Mouse (Mus musculus) liver, postnatal 0 days (tissue): Measurements from ENCODE around the gene Tbxas1. TPM values are rescaled to one million over a fixed set of nuclear protein-coding genes. Genes with fewer than 3 reads are reported as not detected.
A peak's percentile ranks its signal among the peaks of the same experiment; 100 is the strongest.

Experiments used
- ATAC-seq: fragments of 200-750 bp; cut with Nextera tagmentation; 2 replicates; pipeline ENCODE4 v1.8.0; 2017; ENCODE audit warnings: mild to moderate bottlenecking, moderate library complexity
- DNase-seq: peaks from one replicate; pipeline ENCODE4 v3.0.0-alpha.2; 2016
- H3K27ac ChIP-seq: fragments of 300-500 bp; sonication (generic); 2 replicates; pipeline ENCODE4 v1.5.1; 2014; ENCODE audit warnings: antibody characterized with exemption, moderate library complexity, mild to moderate bottlenecking, low read depth
- H3K27me3 ChIP-seq: fragments of 300-500 bp; sonication (generic); 2 replicates; pipeline ENCODE4 v1.6.1; 2014; ENCODE audit warnings: low read length, control low read depth, mixed read lengths; ENCODE audit not compliant: insufficient read depth
- H3K36me3 ChIP-seq: fragments of 300-500 bp; sonication (generic); replicated peaks from 2 replicates; pipeline ENCODE4 v1.6.1; 2014; ENCODE audit warnings: mild to moderate bottlenecking, control low read depth, low read length, moderate library complexity, mixed read lengths; ENCODE audit not compliant: insufficient read depth
- H3K4me1 ChIP-seq: fragments of 300-500 bp; sonication (generic); 2 replicates; pipeline ENCODE4 v1.6.1; 2014; ENCODE audit warnings: antibody characterized with exemption, mild to moderate bottlenecking, control low read depth; ENCODE audit not compliant: insufficient read depth
- H3K4me2 ChIP-seq: fragments of 300-500 bp; sonication (generic); 2 replicates; pipeline ENCODE4 v1.6.1; 2014; ENCODE audit warnings: low read depth, mild to moderate bottlenecking, low read length, moderate library complexity, mixed read lengths
- H3K4me3 ChIP-seq: fragments of 300-500 bp; sonication (generic); 2 replicates; pipeline ENCODE4 v1.5.1; 2014; ENCODE audit warnings: low read depth, low read length
- H3K9ac ChIP-seq: fragments of 300-500 bp; sonication (generic); replicated peaks from 2 replicates; pipeline ENCODE4 v1.6.1; 2014; ENCODE audit warnings: mild to moderate bottlenecking, moderate library complexity
- H3K9me3 ChIP-seq: fragments of 300-500 bp; sonication (generic); 2 replicates; pipeline ENCODE4 v1.6.1; 2016; ENCODE audit warnings: mild to moderate bottlenecking, control low read depth, low read length, mixed read lengths
- CTCF ChIP-seq: sonication (generic); IDR thresholded peaks from 2 replicates; pipeline ENCODE4 v1.5.1; 2016; ENCODE audit warnings: antibody characterized with exemption, low read depth
- EP300 ChIP-seq: IDR thresholded peaks from 2 replicates; pipeline ENCODE4 v1.6.1; 2016; ENCODE audit warnings: antibody characterized with exemption, low read depth, mild to moderate bottlenecking
- WGBS: fragments of 180-500 bp; shearing (Covaris S2); extraction: QIAGEN DNeasy Blood & Tissue Kit; methylation state at CpG from one replicate; pipeline ENCODE4 v1.1.7; 2014; ENCODE audit not compliant: insufficient replicate concordance; 5-methylcytosine and 5-hydroxymethylcytosine counted together
- polyA plus RNA-seq: library from polyadenylated mRNA; unstranded; fragments of >200 nt; fragmentation: Nextera tagmentation; extraction: Ambion mirVana; gene quantifications from 2 replicates; pipeline ENCODE4 v1.2.1, GENCODE M21; 2015

Gene Tbxas1
- polyA plus RNA-seq, 1 experiment from 2014 or later = 10.3 TPM

- H3K27ac ChIP-seq = no peak overlapping the region
- no peak overlapping the region for H3K4me2 ChIP-seq
- H3K9me3 ChIP-seq = peaks cover under 1% of the 10 kb centered on the region
- peaks cover 11% of the 10 kb centered on the region; the same call in 1 of the 2 replicates for H3K4me1 ChIP-seq
- DNase-seq = no peak
- no peak for TF ChIP-seq CTCF
- no peak for TF ChIP-seq EP300
- ATAC-seq = no peak
- no peaks in the 10 kb centered on the region for H3K27me3 ChIP-seq
- no peak overlapping the region for H3K9ac ChIP-seq
- H3K36me3 ChIP-seq = no peaks in the 10 kb centered on the region
- WGBS = 82% methylated on average over 11 of the region's 11 CpGs
- H3K4me3 ChIP-seq = no peak overlapping the region
These were observed 142.7 kb downstream of the Tbxas1 start for GRCm38 (mm10) chr6:39017942-39018341.

DNA sequence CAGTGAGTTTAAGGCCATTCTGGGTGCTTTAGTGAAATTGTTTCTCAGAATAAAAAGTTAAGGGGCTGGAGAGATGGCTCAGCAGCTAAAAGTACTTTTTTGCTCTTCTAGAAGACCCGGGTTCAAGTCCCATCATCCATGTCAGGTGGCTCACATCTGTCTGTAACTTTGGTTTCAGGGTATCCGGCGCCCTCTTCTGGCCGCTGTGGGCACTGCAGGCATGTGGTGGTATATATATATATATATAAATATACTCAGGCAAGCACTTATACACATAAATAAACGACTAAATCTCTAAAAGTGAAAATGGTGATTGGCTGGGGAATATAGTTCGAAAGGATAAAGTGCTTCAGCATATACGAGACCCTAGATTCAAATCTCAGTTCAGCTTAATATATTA, 143.6 kb downstream of the Tbxas1 start:
- DNase-seq (peak; percentile 61), ATAC-seq (no peak)
- H3K9ac ChIP-seq = no peak overlapping the region
- no peak overlapping the region for H3K4me2 ChIP-seq
- 74% methylated on average over 7 of the region's 7 CpGs for WGBS
- H3K27me3 ChIP-seq = no peaks in the 10 kb centered on the region
- H3K9me3 ChIP-seq = no peaks in the 10 kb centered on the region
- no peaks in the 10 kb centered on the region for H3K36me3 ChIP-seq
- no peak overlapping the region for H3K27ac ChIP-seq
- H3K4me1 ChIP-seq = peaks cover 8% of the 10 kb centered on the region; the same call in 1 of the 2 replicates
- no peak overlapping the region for H3K4me3 ChIP-seq
- TF ChIP-seq CTCF = peak; percentile 69
- no peak for TF ChIP-seq EP300

- Histone ChIP-seq H3K27ac (no peak overlapping the region), H3K4me2 (no peak overlapping the region), H3K27me3 (no peaks in the 10 kb centered on the region), H3K4me1 (peaks cover 7% of the 10 kb centered on the region; the same call in 1 of the 2 replicates), H3K4me3 (no peak overlapping the region), H3K36me3 (no peaks in the 10 kb centered on the region), H3K9me3 (no peaks in the 10 kb centered on the region), H3K9ac (no peak overlapping the region)
- TF ChIP-seq CTCF = no peak
- no peak for TF ChIP-seq EP300
- no peak for ATAC-seq
- 74% methylated on average over 5 of the region's 5 CpGs for WGBS
- DNase-seq = no peak
These were observed 144.0 kb downstream of the Tbxas1 start for GRCm38 (mm10) chr6:39019219-39019618.

GRCm38 (mm10) chr6:39021909-39022308, 146.7 kb downstream of the Tbxas1 start:
- H3K9me3 ChIP-seq = no peaks in the 10 kb centered on the region
- H3K9ac ChIP-seq = no peak overlapping the region
- peaks cover 7% of the 10 kb centered on the region; the same call in 1 of the 2 replicates for H3K4me1 ChIP-seq
- TF ChIP-seq CTCF (no peak), EP300 (no peak)
- no peaks in the 10 kb centered on the region for H3K27me3 ChIP-seq
- no peak overlapping the region for H3K27ac ChIP-seq
- DNase-seq (no peak), ATAC-seq (0 out of 2 replicates have a peak, but pooled peaks have one; percentile 7)
- no peak overlapping the region for H3K4me3 ChIP-seq
- 44% methylated on average over 1 of the region's 1 CpGs for WGBS
- no peak overlapping the region for H3K4me2 ChIP-seq
- H3K36me3 ChIP-seq = no peaks in the 10 kb centered on the region

- 75% methylated on average over 7 of the region's 7 CpGs for WGBS
- H3K27ac ChIP-seq = no peak overlapping the region
- no peak overlapping the region for H3K4me2 ChIP-seq
- no peaks in the 10 kb centered on the region for H3K9me3 ChIP-seq
- no peak overlapping the region for H3K4me3 ChIP-seq
- H3K4me1 ChIP-seq = peaks cover 7% of the 10 kb centered on the region; the same call in 1 of the 2 replicates
- ATAC-seq = no peak
- TF ChIP-seq CTCF = no peak
- no peak overlapping the region for H3K9ac ChIP-seq
- DNase-seq = no peak
- H3K27me3 ChIP-seq = no peaks in the 10 kb centered on the region
- H3K36me3 ChIP-seq = no peaks in the 10 kb centered on the region
These were observed 147.4 kb downstream of the Tbxas1 start for GRCm38 (mm10) chr6:39022461-39023181.

DNA sequence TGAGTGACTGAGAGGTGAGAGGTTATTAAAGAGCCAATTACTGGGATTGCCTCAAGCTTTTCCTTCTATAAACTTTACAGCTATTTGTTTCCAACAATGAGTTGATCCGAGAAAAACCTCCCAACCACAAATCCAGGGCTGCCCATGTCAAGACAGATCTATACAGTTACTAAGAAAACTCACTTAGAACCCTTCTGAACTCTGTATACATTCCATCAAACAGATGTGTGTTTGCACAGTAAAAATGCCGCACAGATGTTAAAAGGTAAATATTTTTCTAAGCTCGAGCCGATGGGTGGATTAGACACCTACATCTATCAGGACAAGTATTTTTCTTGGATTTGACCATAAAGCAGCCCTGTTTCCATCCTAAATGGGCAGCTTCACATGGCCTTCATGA, 149.4 kb downstream of the Tbxas1 start:
- WGBS = 64% methylated on average over 4 of the region's 4 CpGs
- no peak for DNase-seq
- Histone ChIP-seq H3K9me3 (no peaks in the 10 kb centered on the region), H3K9ac (no peak overlapping the region), H3K27me3 (no peaks in the 10 kb centered on the region), H3K36me3 (no peaks in the 10 kb centered on the region), H3K27ac (no peak overlapping the region), H3K4me2 (no peak overlapping the region), H3K4me1 (peaks cover 13% of the 10 kb centered on the region; the same call in 1 of the 2 replicates), H3K4me3 (no peak overlapping the region)
- ATAC-seq = no peak
- no peak for TF ChIP-seq CTCF
- no peak for TF ChIP-seq EP300
